Mouse (Mus musculus) hindbrain, embryonic 16.5 days (tissue): ENCODE measurements around the gene Cdk5r1. TPM values are rescaled to one million over a fixed set of nuclear protein-coding genes. Genes with fewer than 3 reads are reported as not detected.
"Not testable (repeated sequence)": the region's sequence is repeated elsewhere in the genome, so short reads cannot be mapped to it uniquely, and the experiment has no call there.

ENCODE experiments used
- ATAC-seq: fragments of 200-750 bp; cut with Nextera tagmentation; 2 replicates; pipeline ENCODE4 v1.8.0; 2017; ENCODE audit warnings: moderate TSS enrichment, moderate library complexity
- H3K27ac ChIP-seq: fragments of 300-500 bp; sonication (generic); 2 replicates; pipeline ENCODE4 v1.5.1; 2014; ENCODE audit warnings: low read depth, mild to moderate bottlenecking, control low read depth, low read length, moderate library complexity
- H3K27me3 ChIP-seq: fragments of 300-500 bp; sonication (generic); replicated peaks from 2 replicates; pipeline ENCODE4 v1.6.1; 2014; ENCODE audit warnings: low read length; ENCODE audit not compliant: control insufficient read depth, insufficient read depth
- H3K36me3 ChIP-seq: fragments of 300-500 bp; sonication (generic); 2 replicates; pipeline ENCODE4 v1.6.1; 2014; ENCODE audit warnings: mild to moderate bottlenecking, low read length, moderate library complexity, mixed read lengths; ENCODE audit not compliant: control insufficient read depth, insufficient read depth
- H3K4me1 ChIP-seq: fragments of 300-500 bp; sonication (generic); 2 replicates; pipeline ENCODE4 v1.6.1; 2014; ENCODE audit warnings: low read depth, low read length; ENCODE audit not compliant: control insufficient read depth, insufficient read depth
- H3K4me2 ChIP-seq: fragments of 300-500 bp; sonication (generic); 2 replicates; pipeline ENCODE4 v1.6.1; 2014; ENCODE audit warnings: mild to moderate bottlenecking, low read length, control low read depth, moderate library complexity
- H3K4me3 ChIP-seq: fragments of 300-500 bp; sonication (generic); 2 replicates; pipeline ENCODE4 v1.5.1; 2014; ENCODE audit warnings: mild to moderate bottlenecking, low read length, control low read depth, moderate library complexity
- H3K9ac ChIP-seq: fragments of 300-500 bp; sonication (generic); 2 replicates; pipeline ENCODE4 v1.6.1; 2014; ENCODE audit warnings: low read depth, mild to moderate bottlenecking, control low read depth, low read length, moderate library complexity
- H3K9me3 ChIP-seq: fragments of 300-500 bp; sonication (generic); 2 replicates; pipeline ENCODE4 v1.6.1; 2014; ENCODE audit warnings: mild to moderate bottlenecking, low read length, moderate library complexity; ENCODE audit not compliant: control insufficient read depth
- WGBS: fragments of 180-500 bp; shearing (Covaris S2); extraction: QIAGEN DNeasy Blood & Tissue Kit; methylation state at CpG from one replicate; pipeline ENCODE4 v1.1.7; 2014; 5-methylcytosine and 5-hydroxymethylcytosine counted together
- polyA plus RNA-seq: library from polyadenylated mRNA; unstranded; fragments of >200 nt; fragmentation: Nextera tagmentation; extraction: Ambion mirVana; gene quantifications from 2 replicates; pipeline ENCODE4 v1.2.1, GENCODE M21; 2015

The Cdk5r1 gene
- polyA plus RNA-seq, 1 experiment from 2014 or later: 77.3 TPM

DNA sequence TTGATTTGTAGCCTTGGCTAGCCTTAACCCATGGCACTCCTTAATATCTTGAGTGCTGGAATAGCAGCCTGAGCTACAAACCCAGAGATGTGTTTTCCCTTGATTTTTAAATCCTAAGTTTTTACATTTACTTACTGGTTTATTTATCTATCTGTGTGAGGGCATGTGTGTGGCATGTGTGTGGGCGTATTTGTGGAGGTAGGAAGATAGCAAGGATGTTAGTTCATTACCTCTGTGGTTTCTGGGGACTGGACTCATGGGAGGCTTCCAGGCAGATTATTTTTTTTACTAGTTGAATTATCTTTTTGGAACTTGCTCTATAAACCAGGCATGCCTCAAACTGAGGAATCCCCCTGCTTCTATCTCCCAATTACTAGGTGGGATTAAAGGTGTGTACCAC lies 23.6 kb upstream of the Cdk5r1 start:
- Histone ChIP-seq H3K27me3 (no peaks in the 10 kb centered on the region), H3K4me1 (no peaks in the 10 kb centered on the region), H3K9me3 (no peaks in the 10 kb centered on the region), H3K4me2 (no peak overlapping the region), H3K36me3 (peaks cover 6% of the 10 kb centered on the region; the same call in 1 of the 2 replicates), H3K4me3 (no peak overlapping the region), H3K9ac (no peak overlapping the region), H3K27ac (no peak overlapping the region)
- ATAC-seq: no peak
- WGBS: 100% methylated on average over 1 of the region's 1 CpGs

GRCm38 (mm10) chr11:80463605-80464130 lies 13.2 kb upstream of the Cdk5r1 start:
- peaks cover 48% of the 10 kb centered on the region for H3K36me3 ChIP-seq
- WGBS: 87% methylated on average over 4 of the region's 4 CpGs
- H3K4me3 ChIP-seq, H3K4me2 ChIP-seq, H3K27ac ChIP-seq, ATAC-seq, H3K9me3 ChIP-seq, H3K9ac ChIP-seq, H3K27me3 ChIP-seq, H3K4me1 ChIP-seq: not testable (repeated sequence)

GRCm38 (mm10) chr11:80471836-80472605 lies 4.8 kb upstream of the Cdk5r1 start:
- H3K27ac ChIP-seq: peak overlapping the region; percentile 54; the same call in 1 of the 2 replicates
- H3K4me3 ChIP-seq: no peak overlapping the region
- 77% methylated on average over 16 of the region's 16 CpGs for WGBS
- no peaks in the 10 kb centered on the region for H3K9me3 ChIP-seq
- ATAC-seq: no peak
- H3K4me1 ChIP-seq: peaks cover 5% of the 10 kb centered on the region
- no peak overlapping the region for H3K9ac ChIP-seq
- H3K4me2 ChIP-seq: no peak overlapping the region
- H3K27me3 ChIP-seq: no peaks in the 10 kb centered on the region
- H3K36me3 ChIP-seq: peaks cover 26% of the 10 kb centered on the region

- Histone ChIP-seq H3K4me3 (no peak overlapping the region), H3K27me3 (no peaks in the 10 kb centered on the region), H3K9ac (no peak overlapping the region), H3K9me3 (no peaks in the 10 kb centered on the region), H3K4me2 (no peak overlapping the region), H3K36me3 (peaks cover 15% of the 10 kb centered on the region), H3K27ac (peak overlapping the region; percentile 2; the same call in 1 of the 2 replicates), H3K4me1 (peaks cover 5% of the 10 kb centered on the region)
- WGBS: 32% methylated on average over 2 of the region's 2 CpGs
- ATAC-seq: no peak
Observed at GRCm38 (mm10) chr11:80474175-80474691, 2.6 kb upstream of the Cdk5r1 start.

GRCm38 (mm10) chr11:80474846-80475245 lies 2.0 kb upstream of the Cdk5r1 start:
- H3K27ac ChIP-seq: no peak overlapping the region
- no peaks in the 10 kb centered on the region for H3K27me3 ChIP-seq
- WGBS: 96% methylated on average over 11 of the region's 11 CpGs
- peaks cover 12% of the 10 kb centered on the region for H3K36me3 ChIP-seq
- H3K4me2 ChIP-seq: no peak overlapping the region
- ATAC-seq: no peak
- peaks cover 7% of the 10 kb centered on the region for H3K4me1 ChIP-seq
- no peaks in the 10 kb centered on the region for H3K9me3 ChIP-seq
- no peak overlapping the region for H3K4me3 ChIP-seq
- no peak overlapping the region for H3K9ac ChIP-seq

- no peaks in the 10 kb centered on the region for H3K27me3 ChIP-seq
- H3K36me3 ChIP-seq: peaks cover 5% of the 10 kb centered on the region; the same call in 1 of the 2 replicates
- H3K27ac ChIP-seq: peak overlapping the region; percentile 89; the same call in 1 of the 2 replicates
- H3K9me3 ChIP-seq: no peaks in the 10 kb centered on the region
- no peak for ATAC-seq
- H3K4me2 ChIP-seq: no peak overlapping the region
- H3K9ac ChIP-seq: peak overlapping the region; percentile 92; the same call in 1 of the 2 replicates
- WGBS: 81% methylated on average over 9 of the region's 9 CpGs
- peaks cover 7% of the 10 kb centered on the region for H3K4me1 ChIP-seq
- H3K4me3 ChIP-seq: no peak overlapping the region
Observed at GRCm38 (mm10) chr11:80475544-80475943, 1.3 kb upstream of the Cdk5r1 start.

DNA sequence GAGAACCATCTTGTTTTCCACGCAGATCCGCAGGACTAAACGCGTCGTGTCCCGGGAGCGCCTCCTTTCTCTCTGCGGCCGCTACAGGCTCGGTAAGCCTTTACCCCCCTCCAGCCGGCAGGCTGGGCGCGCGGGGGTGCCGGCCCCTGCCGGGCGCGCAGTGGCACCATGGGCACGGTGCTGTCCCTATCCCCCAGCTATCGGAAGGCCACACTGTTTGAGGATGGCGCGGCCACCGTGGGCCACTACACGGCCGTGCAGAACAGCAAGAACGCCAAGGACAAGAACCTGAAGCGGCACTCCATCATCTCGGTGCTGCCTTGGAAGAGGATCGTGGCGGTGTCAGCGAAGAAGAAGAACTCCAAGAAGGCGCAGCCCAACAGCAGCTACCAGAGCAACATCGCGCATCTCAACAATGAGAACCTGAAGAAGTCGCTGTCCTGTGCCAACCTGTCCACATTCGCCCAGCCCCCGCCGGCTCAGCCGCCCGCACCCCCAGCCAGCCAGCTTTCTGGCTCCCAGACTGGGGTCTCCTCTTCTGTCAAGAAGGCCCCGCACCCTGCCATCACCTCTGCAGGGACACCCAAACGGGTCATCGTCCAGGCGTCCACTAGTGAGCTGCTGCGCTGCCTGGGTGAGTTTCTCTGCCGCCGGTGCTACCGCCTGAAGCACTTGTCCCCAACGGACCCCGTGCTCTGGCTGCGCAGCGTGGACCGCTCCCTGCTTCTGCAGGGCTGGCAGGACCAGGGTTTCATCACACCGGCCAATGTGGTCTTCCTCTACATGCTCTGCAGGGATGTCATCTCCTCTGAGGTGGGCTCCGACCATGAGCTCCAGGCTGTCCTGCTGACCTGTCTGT lies 747 bp downstream of the Cdk5r1 start:
- Histone ChIP-seq H3K4me2 (peak overlapping the region; percentile 86), H3K9me3 (no peaks in the 10 kb centered on the region), H3K9ac (peak overlapping the region; percentile 92), H3K4me3 (peak overlapping the region; percentile 90), H3K4me1 (peaks cover 17% of the 10 kb centered on the region), H3K27ac (peak overlapping the region; percentile 98), H3K36me3 (no peaks in the 10 kb centered on the region), H3K27me3 (no peaks in the 10 kb centered on the region)
- peak; percentile 21 for ATAC-seq
- 6% methylated on average over 54 of the region's 55 CpGs for WGBS

- Histone ChIP-seq H3K9me3 (no peaks in the 10 kb centered on the region), H3K4me3 (peak overlapping the region; percentile 90), H3K4me1 (peaks cover 30% of the 10 kb centered on the region), H3K4me2 (peak overlapping the region; percentile 86), H3K27ac (peak overlapping the region; percentile 98), H3K27me3 (no peaks in the 10 kb centered on the region), H3K9ac (peak overlapping the region; percentile 92), H3K36me3 (no peaks in the 10 kb centered on the region)
- 18% methylated on average over 14 of the region's 14 CpGs for WGBS
- no peak for ATAC-seq
Observed at GRCm38 (mm10) chr11:80478694-80479412, 2.0 kb downstream of the Cdk5r1 start.
